Mouse (Mus musculus): ENCODE results near the gene Med20. TPM values are rescaled to one million over a fixed set of nuclear protein-coding genes. Genes with fewer than 3 reads are reported as not detected.

Gene Med20
- 46.9 and 50.1 TPM in 2 replicates for polyA plus RNA-seq (2015; fragmentation: Nextera tagmentation; extraction: Ambion mirVana)

DNA sequence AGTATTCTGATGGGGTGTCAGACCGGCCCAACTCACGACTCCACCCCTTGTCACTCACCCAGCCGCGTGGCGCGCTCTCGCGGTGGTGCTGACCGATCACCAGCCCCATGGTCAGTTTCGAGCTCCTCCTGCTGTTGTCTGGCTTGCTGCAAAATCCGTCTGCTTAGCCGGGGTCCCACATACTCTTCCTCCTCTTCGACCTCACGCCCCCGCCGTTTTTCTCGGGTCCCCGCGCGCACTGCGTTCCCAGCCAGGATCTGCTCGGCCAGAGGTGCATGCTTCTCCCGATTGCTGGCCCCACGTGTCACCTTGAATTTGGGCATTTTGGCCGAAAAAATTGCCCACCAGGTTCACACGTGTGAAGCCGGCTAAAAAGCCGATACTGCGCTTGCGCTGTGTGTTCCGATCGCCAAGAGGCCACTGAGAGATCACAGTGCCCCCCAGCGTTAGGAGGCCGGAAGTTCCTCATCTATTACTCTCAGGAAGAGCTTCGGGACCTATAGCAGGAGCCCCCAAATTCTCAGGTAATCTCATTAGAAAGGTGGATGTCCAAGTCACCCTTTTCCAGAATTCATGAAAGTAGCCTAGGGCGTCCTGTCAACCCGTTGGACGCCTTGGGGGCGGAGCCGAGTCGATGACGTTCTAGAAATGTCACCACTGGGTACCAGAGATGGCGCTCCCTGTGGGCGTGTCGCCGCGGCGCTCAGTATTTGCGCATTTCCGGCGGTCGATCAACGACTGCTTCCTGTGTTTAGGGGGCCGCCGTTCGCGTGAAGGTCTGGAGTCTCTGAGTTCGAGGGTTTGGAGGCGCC lies at the start of gene Med20, which contains the start of the genes Bysl and Gm20517:
TSS of gene Med20 (plus strand) at position 734 of the 812 bp plus-strand sequence.
TSS of gene Bysl (minus strand) at position 644 of the 812 bp plus-strand sequence.
TSS of gene Gm20517 (plus strand) at position 741 of the 812 bp plus-strand sequence.
- peak; percentile 97 for DNase-seq (ENCODE audit: low spot score)

- DNase-seq (ENCODE audit: low spot score) = no peak
Measured at GRCm38 (mm10) chr17:47562875-47563274, 48.5 kb upstream of the Med20 start.

GRCm38 (mm10) chr17:47564612-47565011 lies 46.8 kb upstream of the Med20 start:
- no peak for DNase-seq (ENCODE audit: low spot score)

GRCm38 (mm10) chr17:47566133-47566532 lies 45.2 kb upstream of the Med20 start:
- no peak for DNase-seq (ENCODE audit: low spot score)

- no peak for DNase-seq (ENCODE audit: low spot score)
Measured at GRCm38 (mm10) chr17:47567271-47567670, 44.1 kb upstream of the Med20 start.

- no peak for DNase-seq (ENCODE audit: low spot score)
Measured at GRCm38 (mm10) chr17:47568389-47568788, 43.0 kb upstream of the Med20 start.

DNA sequence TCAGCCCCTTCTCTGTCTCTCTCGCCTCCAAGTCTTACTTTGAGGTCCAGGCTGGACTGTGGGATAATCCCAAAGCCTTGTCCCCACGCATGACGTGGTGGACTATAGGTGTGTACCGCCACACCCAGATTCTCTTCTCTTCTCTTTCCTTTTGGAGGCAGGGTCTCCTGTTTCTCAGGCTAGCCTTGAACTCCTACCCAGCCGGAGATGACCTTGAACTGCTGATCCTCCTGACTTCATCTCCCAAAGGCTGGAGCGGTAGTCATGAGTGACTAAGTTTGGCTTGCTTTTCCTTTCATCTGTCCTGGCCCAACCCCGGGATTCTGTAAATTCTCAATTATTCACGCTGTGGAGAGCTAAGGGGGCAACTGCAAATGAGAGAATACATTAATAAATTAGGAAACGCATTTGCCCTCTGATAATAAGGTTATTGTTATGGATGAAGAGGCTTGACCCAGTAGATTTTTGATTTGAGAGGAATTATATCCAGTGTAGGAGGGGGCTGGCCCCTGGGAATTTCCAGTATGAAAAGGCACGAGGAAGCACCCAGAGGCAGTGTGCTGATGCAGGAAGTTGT lies 42.3 kb upstream of the Med20 start:
- DNase-seq (ENCODE audit: low spot score) = no peak

DNA sequence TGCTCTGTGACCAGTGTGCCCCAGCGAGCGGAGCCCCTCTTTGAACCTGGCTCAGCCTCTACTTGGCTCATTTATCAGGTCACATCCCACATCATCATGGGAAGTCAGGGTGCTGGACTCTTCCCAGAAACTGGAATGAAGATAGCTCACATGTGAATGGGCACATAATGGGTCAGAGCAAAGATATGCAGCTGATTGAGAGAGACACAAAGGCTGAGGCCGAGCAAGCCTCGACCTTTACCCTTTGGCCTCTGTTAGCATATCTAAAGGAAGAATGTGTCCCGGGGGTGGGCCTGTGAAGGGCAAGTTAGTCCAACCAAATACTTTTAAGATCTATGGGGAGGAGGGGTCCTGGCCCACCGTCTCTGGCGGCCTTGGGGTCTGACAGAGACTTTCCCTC lies 39.8 kb upstream of the Med20 start:
- DNase-seq (ENCODE audit: low spot score) = no peak

- DNase-seq (ENCODE audit: low spot score) = no peak
Measured at GRCm38 (mm10) chr17:47572436-47572835, 38.9 kb upstream of the Med20 start.

GRCm38 (mm10) chr17:47574028-47574427 lies 37.4 kb upstream of the Med20 start:
- no peak for DNase-seq (ENCODE audit: low spot score)

DNA sequence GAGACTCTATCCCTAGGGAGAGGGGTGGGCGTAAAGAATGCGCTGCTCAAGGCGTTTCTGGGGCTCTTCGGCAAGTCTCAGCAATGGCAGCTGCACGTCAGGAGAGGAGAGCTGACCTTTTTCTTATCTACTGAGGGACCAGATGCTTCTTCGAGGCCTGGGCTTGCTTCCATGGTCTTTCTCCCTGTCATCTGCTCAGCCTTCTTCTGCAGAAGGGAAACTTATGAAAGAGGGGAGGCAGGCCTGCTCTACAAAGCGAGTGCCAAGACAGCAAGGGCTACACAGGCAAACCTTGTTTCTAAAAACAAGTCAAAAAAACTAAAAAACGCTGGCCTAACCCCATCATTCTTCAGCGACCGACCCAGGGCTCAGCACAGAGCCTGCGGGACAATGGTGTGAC lies 36.6 kb upstream of the Med20 start:
- DNase-seq (ENCODE audit: low spot score) = no peak

DNA sequence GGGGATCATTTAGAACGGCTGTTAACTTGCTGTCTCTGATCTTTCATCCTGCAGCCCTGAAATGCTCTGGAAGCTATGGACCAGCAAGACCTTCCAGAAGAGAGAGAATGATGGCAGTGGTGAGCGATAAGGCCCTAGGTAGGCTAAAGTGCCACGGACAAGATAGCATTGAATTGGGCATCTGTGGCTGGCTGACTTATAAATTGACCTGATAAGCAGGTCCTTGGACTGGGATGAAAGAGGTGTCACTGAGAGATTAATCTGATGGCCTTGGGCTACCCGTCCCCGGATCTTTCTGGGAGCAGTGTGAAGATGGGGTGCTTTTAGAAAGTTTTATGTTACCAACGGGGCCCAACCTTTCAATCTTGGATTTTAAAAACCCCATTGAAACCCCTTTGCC lies 32.7 kb upstream of the Med20 start:
- no peak for DNase-seq (ENCODE audit: low spot score)

DNA sequence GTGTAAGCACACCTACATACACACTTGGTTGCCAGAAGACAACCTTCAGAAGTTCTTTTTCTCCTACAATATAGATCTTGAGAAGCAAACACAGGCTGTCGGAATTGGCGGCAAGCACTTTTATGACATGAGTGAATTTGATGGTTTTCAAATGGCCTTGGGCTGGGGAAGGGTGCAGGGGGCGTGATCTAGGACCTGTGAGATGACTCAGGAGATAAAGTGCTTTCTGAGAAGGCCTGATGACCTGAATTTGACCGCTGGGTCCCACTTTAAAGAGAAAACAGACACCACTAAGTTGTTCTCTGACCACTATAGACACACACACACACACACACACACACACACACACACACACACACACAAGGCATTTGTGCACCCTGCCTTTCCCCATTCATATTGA lies 30.4 kb upstream of the Med20 start:
- DNase-seq (ENCODE audit: low spot score) = no peak

GRCm38 (mm10) chr17:47588517-47588916 lies 22.9 kb upstream of the Med20 start:
- DNase-seq (ENCODE audit: low spot score) = no peak

GRCm38 (mm10) chr17:47591073-47591472 lies 20.3 kb upstream of the Med20 start:
- no peak for DNase-seq (ENCODE audit: low spot score)

GRCm38 (mm10) chr17:47593215-47593853 lies 18.0 kb upstream of the Med20 start:
- peak; percentile 95 for DNase-seq (ENCODE audit: low spot score)

DNA sequence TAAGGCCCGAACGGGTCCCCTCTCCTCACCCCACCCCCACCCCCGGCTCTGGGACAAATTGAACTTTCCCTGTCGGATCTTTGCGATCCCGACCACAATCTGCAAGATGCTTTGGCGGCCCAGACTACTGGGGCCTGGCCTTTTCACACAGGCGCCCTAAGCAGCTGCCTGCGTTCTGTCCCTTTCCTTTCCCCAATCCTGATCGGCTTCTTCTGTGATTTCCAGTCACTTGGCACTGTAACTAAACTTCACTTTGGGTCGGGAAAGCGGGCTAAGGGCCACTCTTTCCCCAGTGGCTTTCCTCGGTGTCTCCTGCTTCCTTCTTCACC lies 17.6 kb upstream of the Med20 start:
- no peak for DNase-seq (ENCODE audit: low spot score)

DNA sequence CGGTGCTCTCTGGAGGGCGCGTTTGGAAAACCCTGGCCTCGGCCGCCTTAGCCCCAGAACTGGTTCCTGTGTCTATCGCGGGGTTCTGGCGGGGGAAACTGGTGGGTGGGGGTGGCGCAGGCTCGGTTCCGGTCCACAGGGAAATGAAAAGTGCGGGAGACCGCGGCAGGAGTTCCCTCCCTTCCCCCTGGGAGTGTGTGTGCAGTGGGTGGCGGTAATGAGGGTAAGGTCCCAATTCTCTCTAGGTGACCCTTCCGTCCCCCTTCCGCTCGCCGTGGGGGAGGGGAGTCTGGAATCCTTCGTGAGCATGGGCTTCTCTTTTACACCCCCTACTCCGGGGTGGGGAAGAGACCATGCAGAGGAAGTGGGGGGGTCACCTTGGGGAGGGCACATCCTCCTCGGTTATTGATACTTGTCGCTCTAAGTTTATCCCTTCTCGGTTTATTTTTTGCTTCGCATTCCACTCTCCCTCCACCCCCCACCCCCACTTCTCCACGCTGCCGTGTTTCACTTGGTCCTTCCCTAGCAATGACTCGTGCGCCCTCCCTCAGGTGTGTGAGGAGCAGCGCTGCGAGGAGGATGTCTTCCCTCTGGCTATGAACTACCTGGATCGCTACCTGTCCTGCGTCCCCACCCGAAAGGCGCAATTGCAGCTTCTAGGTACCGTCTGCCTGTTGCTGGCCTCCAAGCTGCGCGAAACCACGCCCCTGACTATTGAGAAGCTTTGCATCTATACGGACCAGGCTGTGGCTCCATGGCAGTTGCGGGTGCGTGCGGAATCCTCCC lies 17.0 kb upstream of the Med20 start:
- DNase-seq (ENCODE audit: low spot score) = peak; percentile 60

DNA sequence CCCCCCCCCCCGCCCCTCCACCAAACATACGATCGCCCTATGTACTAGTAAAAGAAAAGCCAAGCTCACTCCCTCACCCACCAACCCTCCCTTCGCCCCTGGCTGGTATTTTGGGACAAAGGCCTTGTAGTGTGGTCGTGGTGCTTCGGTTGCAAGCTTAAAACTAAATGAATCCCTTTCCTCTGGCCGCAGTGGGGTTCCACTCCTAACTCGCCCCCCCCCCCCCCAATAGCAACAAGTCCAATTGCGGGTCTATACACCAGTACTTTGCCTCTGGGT lies 16.5 kb upstream of the Med20 start:
- no peak for DNase-seq (ENCODE audit: low spot score)

- DNase-seq (ENCODE audit: low spot score) = peak; percentile 78
Measured at GRCm38 (mm10) chr17:47595248-47596161, 15.9 kb upstream of the Med20 start.
